ENCODE assay signal across 8 mouse cellular contexts in genomic region chr1:162739406-162739805, GRCm38 (mm10). TPM values are rescaled to one million over a fixed set of nuclear protein-coding genes. Genes with fewer than 3 reads are reported as not detected.
A peak's percentile ranks its signal among the peaks of the same experiment; 100 is the strongest.
DNase-seq lines count a peak whose midpoint lies in the region; ATAC-seq and TF ChIP-seq lines count a peak whose summit lies in the region.

No protein-coding gene starts in this region.

- DNase-seq in left cerebral cortex, postnatal 14 days (ENCODE audit: low spot score in 2 of 2): peak; percentile 18 to 37
- no peak for DNase-seq in left cerebral cortex, adult 18-20 months (ENCODE audit: low spot score in 2 of 2)
- DNase-seq in Patski (ENCODE audit: low read depth, low spot score): no peak
- DNase-seq in embryonic facial prominence, embryonic 11.5 days (ENCODE audit: low spot score): peak; percentile 36
- DNase-seq in kidney, postnatal 25 days: peak; percentile 44 to 64
- peak; percentile 44 for DNase-seq in testis, postnatal 10 days (ENCODE audit: low spot score)

- CTCF ChIA-PET in Patski (lab: Charles Lee): no interaction called here

- TF ChIP-seq CTCF in Patski (IDR thresholded peaks at IDR 0.05): peak; percentile 12

- peaks cover 8% of the 10 kb centered on the region for H3K27me3 ChIP-seq in Patski
- H3K27me3 ChIP-seq in embryonic facial prominence, embryonic 11.5 days (ENCODE audit: control insufficient read depth, insufficient read depth, low read length): no peaks in the 10 kb centered on the region
- no peaks in the 10 kb centered on the region for H3K27me3 ChIP-seq in heart, embryonic 16.5 days (ENCODE audit: control insufficient read depth, insufficient read depth, low read length)

- under 1% methylated on average over 10 of the region's 10 CpGs for WGBS in embryonic facial prominence, embryonic 11.5 days
- under 1% methylated on average over 10 of the region's 10 CpGs for WGBS in heart, embryonic 16.5 days

- no peaks in the 10 kb centered on the region for H3K36me3 ChIP-seq in embryonic facial prominence, embryonic 11.5 days (replicated peaks; ENCODE audit: control insufficient read depth, insufficient read depth, low read depth, low read length)
- no peaks in the 10 kb centered on the region for H3K36me3 ChIP-seq in heart, embryonic 16.5 days (ENCODE audit: control insufficient read depth, insufficient read depth)

- POLR2A ChIA-PET in Patski (lab: Charles Lee): interaction anchor here (0.6 to 1.4 kb wide), 2 partner anchors 23 to 32 kb away, joined by 3 read pairs; no protein-coding TSS in a partner anchor

- no peaks in the 10 kb centered on the region for H3K4me1 ChIP-seq in embryonic facial prominence, embryonic 11.5 days (ENCODE audit: control insufficient read depth, insufficient read depth, low read length)
- H3K4me1 ChIP-seq in heart, embryonic 16.5 days (ENCODE audit: control insufficient read depth, insufficient read depth, low read length): peaks cover 24% of the 10 kb centered on the region

- H3K27ac ChIP-seq in embryonic facial prominence, embryonic 11.5 days (replicated peaks; ENCODE audit: low read depth, low read length): peak overlapping the region; percentile 98
- peak overlapping the region; percentile 99 for H3K27ac ChIP-seq in heart, embryonic 16.5 days (ENCODE audit: low read length)

- intact Hi-C loops in left cerebral cortex, postnatal 14 days (cut with DNase I): no loop called here

- in situ Hi-C loops in Patski (cut with MboI; ENCODE audit: low pct_unique_long_range_greater_than_20kb): no loop called here

- ATAC-seq in Patski: no peak
- no peak for ATAC-seq in embryonic facial prominence, embryonic 11.5 days (replicated peaks; ENCODE audit: insufficient number of reproducible peaks, low FRiP score, low TSS enrichment, low read depth)
- no peak for ATAC-seq in heart, embryonic 16.5 days (replicated peaks; ENCODE audit: extremely low read depth, insufficient read depth, low FRiP score)
- peak; percentile 16; the same call in 1 of the 2 replicates for ATAC-seq in megakaryocyte progenitor cell, adult 5-6 weeks (replicated peaks; ENCODE audit: poor library complexity)

- no peaks in the 10 kb centered on the region for H3K9me3 ChIP-seq in embryonic facial prominence, embryonic 11.5 days (replicated peaks; ENCODE audit: control insufficient read depth, low read length)
- H3K9me3 ChIP-seq in heart, embryonic 16.5 days (replicated peaks; ENCODE audit: control insufficient read depth, low read length): no peaks in the 10 kb centered on the region

- peak overlapping the region; percentile 70 for H3K4me2 ChIP-seq in embryonic facial prominence, embryonic 11.5 days (ENCODE audit: low read depth, low read length)
- peak overlapping the region; percentile 85 for H3K4me2 ChIP-seq in heart, embryonic 16.5 days (ENCODE audit: low read depth, low read length)

- peak overlapping the region; percentile 99 for H3K9ac ChIP-seq in embryonic facial prominence, embryonic 11.5 days (replicated peaks; ENCODE audit: low read length)
- H3K9ac ChIP-seq in heart, embryonic 16.5 days (ENCODE audit: low read length): peak overlapping the region; percentile 99

- H3K4me3 ChIP-seq in embryonic facial prominence, embryonic 11.5 days (ENCODE audit: low read depth, low read length): peak overlapping the region; percentile 99
- peak overlapping the region; percentile 67 for H3K4me3 ChIP-seq in heart, embryonic 16.5 days (ENCODE audit: low read length)

RNA-seq across cellular contexts. Expression of gene Prrc2c, which starts 0.9 kb away (rescaled TPM):
- total RNA-seq in left cerebral cortex, postnatal 14 days (2021): 100 to 1,000 TPM; 214 to 219 TPM
- total RNA-seq in left cerebral cortex, adult 18-20 months (2021): 100 to 1,000 TPM; 180 to 183 TPM
- 78.5 TPM for polyA plus RNA-seq in Patski (2021)
- polyA plus RNA-seq in embryonic facial prominence, embryonic 11.5 days (2014; fragmentation: Nextera tagmentation; extraction: Ambion mirVana): 156 and 164 TPM in 2 replicates
- polyA plus RNA-seq in heart, embryonic 16.5 days (2015; fragmentation: Nextera tagmentation; extraction: Ambion mirVana): 74.7 and 81.5 TPM in 2 replicates
- 221 and 254 TPM in 2 replicates for total RNA-seq in megakaryocyte progenitor cell, adult 5-6 weeks (2015)
- total RNA-seq in megakaryocyte progenitor cell, adult 5-6 weeks (2017): 97.3 and 159 TPM in 2 replicates

Comparison
In these comparisons a context has a peak if more than half of its experiments do, and no peak if none do; other contexts are left out.
1. DNase-seq: peak in left cerebral cortex, postnatal 14 days (2 of 2), embryonic facial prominence, embryonic 11.5 days (single experiment), kidney, postnatal 25 days (2 of 2) and testis, postnatal 10 days (single experiment); none in left cerebral cortex, adult 18-20 months (0 of 2) and Patski (single experiment).